Mouse (Mus musculus): ENCODE data around the gene Mutyh.
A peak's percentile ranks its signal among the peaks of the same experiment; 100 is the strongest.
"Not testable (repeated sequence)": the region's sequence is repeated elsewhere in the genome, so short reads cannot be mapped to it uniquely, and the experiment has no call there.

The Mutyh gene

GRCm38 (mm10) chr4:116827819-116828218, 20.3 kb downstream of the Mutyh start:
- Histone ChIP-seq H3K36me3 (ENCODE audit: insufficient read depth, low read length) (no peaks in the 10 kb centered on the region), H3K27me3 (ENCODE audit: insufficient read depth, low read length) (no peaks in the 10 kb centered on the region), H3K9me3 (ENCODE audit: low read length) (no peaks in the 10 kb centered on the region), H3K4me1 (replicated peaks; ENCODE audit: low read depth, low read length) (peaks cover 47% of the 10 kb centered on the region), H3K4me3 (replicated peaks; ENCODE audit: low read length) (no peak overlapping the region)
- TF ChIP-seq CTCF (conservative IDR thresholded peaks at IDR 0.05; ENCODE audit: low read length) = peak; percentile 73
- TF ChIP-seq POU5F1 (IDR thresholded peaks at IDR 0.05; ENCODE audit: borderline replicate concordance, low read length) = no peak

- Histone ChIP-seq H3K4me3 (replicated peaks; ENCODE audit: low read length) (no peak overlapping the region), H3K36me3 (ENCODE audit: insufficient read depth, low read length) (no peaks in the 10 kb centered on the region), H3K27me3 (ENCODE audit: insufficient read depth, low read length) (no peaks in the 10 kb centered on the region), H3K4me1 (replicated peaks; ENCODE audit: low read depth, low read length) (peaks cover 32% of the 10 kb centered on the region), H3K9me3 (ENCODE audit: low read length) (no peaks in the 10 kb centered on the region)
- TF ChIP-seq CTCF (conservative IDR thresholded peaks at IDR 0.05; ENCODE audit: low read length) = no peak
- TF ChIP-seq NANOG (IDR thresholded peaks at IDR 0.05; ENCODE audit: borderline replicate concordance, low read length) = no peak
- no peak for TF ChIP-seq POU5F1 (IDR thresholded peaks at IDR 0.05; ENCODE audit: borderline replicate concordance, low read length)
Measured at GRCm38 (mm10) chr4:116829364-116830069, 22.0 kb downstream of the Mutyh start.

DNA sequence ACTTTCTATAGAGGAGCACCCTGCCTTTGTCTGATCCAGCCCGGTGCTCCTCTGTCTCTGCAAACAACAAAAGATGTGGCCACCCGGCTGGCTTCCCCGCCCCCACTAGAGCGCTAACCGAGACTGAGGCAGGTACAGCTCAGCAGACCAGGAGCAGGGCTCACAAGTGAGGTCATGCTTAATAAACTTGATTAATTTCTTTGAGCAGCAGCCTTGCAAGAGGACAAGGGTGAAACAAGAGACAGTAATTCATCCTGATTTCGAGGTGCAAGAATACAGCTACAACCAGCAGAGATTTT, 22.5 kb downstream of the Mutyh start:
- H3K4me1 ChIP-seq (replicated peaks; ENCODE audit: low read depth, low read length) = peaks cover 31% of the 10 kb centered on the region
- H3K27me3 ChIP-seq (ENCODE audit: insufficient read depth, low read length) = no peaks in the 10 kb centered on the region
- no peak overlapping the region for H3K4me3 ChIP-seq (replicated peaks; ENCODE audit: low read length)
- no peaks in the 10 kb centered on the region for H3K9me3 ChIP-seq (ENCODE audit: low read length)
- no peak for TF ChIP-seq POU5F1 (IDR thresholded peaks at IDR 0.05; ENCODE audit: borderline replicate concordance, low read length)
- no peak for TF ChIP-seq CTCF (conservative IDR thresholded peaks at IDR 0.05; ENCODE audit: low read length)
- TF ChIP-seq NANOG (IDR thresholded peaks at IDR 0.05; ENCODE audit: borderline replicate concordance, low read length) = no peak
- H3K36me3 ChIP-seq (ENCODE audit: insufficient read depth, low read length) = no peaks in the 10 kb centered on the region

DNA sequence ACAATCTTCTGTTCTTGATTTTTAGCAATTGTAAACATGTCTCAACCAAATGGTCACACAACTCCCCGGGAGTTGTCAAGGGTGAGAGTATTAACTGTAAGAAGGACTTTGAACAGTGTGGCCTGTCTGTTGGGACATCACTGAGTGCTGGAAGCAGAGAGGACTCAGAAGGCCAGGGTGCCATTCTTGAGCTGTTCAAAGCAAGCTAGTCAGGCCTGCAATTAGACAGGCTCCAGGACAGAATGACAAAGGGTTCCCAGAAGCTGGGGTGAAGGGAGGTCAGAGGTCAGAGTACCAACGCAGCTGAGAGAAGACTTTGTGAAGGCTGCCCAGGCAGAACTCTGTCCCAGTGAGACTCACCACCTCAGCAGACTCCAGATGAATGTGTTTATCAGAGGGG, 31.5 kb downstream of the Mutyh start:
- Histone ChIP-seq H3K27me3 (ENCODE audit: insufficient read depth, low read length) (peaks cover 29% of the 10 kb centered on the region), H3K36me3 (ENCODE audit: insufficient read depth, low read length) (no peaks in the 10 kb centered on the region), H3K4me3 (replicated peaks; ENCODE audit: low read length) (no peak overlapping the region; the same call in 1 of the 2 replicates), H3K4me1 (replicated peaks; ENCODE audit: low read depth, low read length) (peaks cover 20% of the 10 kb centered on the region), H3K9me3 (ENCODE audit: low read length) (no peaks in the 10 kb centered on the region)
- no peak for TF ChIP-seq POU5F1 (IDR thresholded peaks at IDR 0.05; ENCODE audit: borderline replicate concordance, low read length)
- TF ChIP-seq CTCF (conservative IDR thresholded peaks at IDR 0.05; ENCODE audit: low read length) = no peak
- no peak for TF ChIP-seq NANOG (IDR thresholded peaks at IDR 0.05; ENCODE audit: borderline replicate concordance, low read length)

DNA sequence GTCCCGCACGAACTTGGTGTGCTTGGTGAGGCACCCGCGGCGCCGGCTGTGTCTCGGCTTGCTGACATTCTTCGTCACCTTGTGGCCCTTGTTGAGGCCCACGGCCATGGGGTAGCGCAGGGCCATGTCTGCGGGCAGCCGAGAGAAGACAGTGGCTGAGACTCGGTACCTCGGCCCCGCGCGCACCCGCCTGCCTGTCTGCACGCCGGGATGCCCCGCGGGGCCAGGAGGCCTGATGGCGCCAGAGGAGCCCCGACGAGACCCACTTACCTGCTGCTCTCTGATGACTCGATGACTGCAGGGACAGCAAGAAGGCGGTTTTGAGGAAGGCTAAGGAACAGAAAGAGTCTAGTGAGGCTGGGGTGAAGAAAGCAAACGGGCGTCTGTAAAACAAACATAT, 32.6 kb downstream of the Mutyh start:
- Histone ChIP-seq H3K4me3 (replicated peaks; ENCODE audit: low read length) (peak overlapping the region; percentile 63), H3K4me1 (replicated peaks; ENCODE audit: low read depth, low read length) (peaks cover 20% of the 10 kb centered on the region), H3K27me3 (ENCODE audit: insufficient read depth, low read length) (peaks cover 29% of the 10 kb centered on the region)
- H3K36me3 ChIP-seq (ENCODE audit: insufficient read depth, low read length); H3K9me3 ChIP-seq (ENCODE audit: low read length): not testable (repeated sequence)

- Histone ChIP-seq H3K4me1 (replicated peaks; ENCODE audit: low read depth, low read length) (peaks cover 20% of the 10 kb centered on the region), H3K27me3 (ENCODE audit: insufficient read depth, low read length) (peaks cover 29% of the 10 kb centered on the region), H3K9me3 (ENCODE audit: low read length) (no peaks in the 10 kb centered on the region), H3K36me3 (ENCODE audit: insufficient read depth, low read length) (no peaks in the 10 kb centered on the region), H3K4me3 (replicated peaks; ENCODE audit: low read length) (no peak overlapping the region)
- TF ChIP-seq NANOG (IDR thresholded peaks at IDR 0.05; ENCODE audit: borderline replicate concordance, low read length) = no peak
- no peak for TF ChIP-seq POU5F1 (IDR thresholded peaks at IDR 0.05; ENCODE audit: borderline replicate concordance, low read length)
- no peak for TF ChIP-seq CTCF (conservative IDR thresholded peaks at IDR 0.05; ENCODE audit: low read length)
Measured at GRCm38 (mm10) chr4:116840841-116841240, 33.3 kb downstream of the Mutyh start.

GRCm38 (mm10) chr4:116844324-116844723, 36.8 kb downstream of the Mutyh start:
- peaks cover 10% of the 10 kb centered on the region for H3K4me1 ChIP-seq (replicated peaks; ENCODE audit: low read depth, low read length)
- H3K27me3 ChIP-seq (ENCODE audit: insufficient read depth, low read length) = peaks cover 26% of the 10 kb centered on the region
- H3K4me3 ChIP-seq (replicated peaks; ENCODE audit: low read length) = no peak overlapping the region
- no peak for TF ChIP-seq NANOG (IDR thresholded peaks at IDR 0.05; ENCODE audit: borderline replicate concordance, low read length)
- peak; percentile 79 for TF ChIP-seq CTCF (conservative IDR thresholded peaks at IDR 0.05; ENCODE audit: low read length)
- TF ChIP-seq POU5F1 (IDR thresholded peaks at IDR 0.05; ENCODE audit: borderline replicate concordance, low read length) = no peak
- no peaks in the 10 kb centered on the region for H3K9me3 ChIP-seq (ENCODE audit: low read length)
- H3K36me3 ChIP-seq (ENCODE audit: insufficient read depth, low read length) = no peaks in the 10 kb centered on the region

DNA sequence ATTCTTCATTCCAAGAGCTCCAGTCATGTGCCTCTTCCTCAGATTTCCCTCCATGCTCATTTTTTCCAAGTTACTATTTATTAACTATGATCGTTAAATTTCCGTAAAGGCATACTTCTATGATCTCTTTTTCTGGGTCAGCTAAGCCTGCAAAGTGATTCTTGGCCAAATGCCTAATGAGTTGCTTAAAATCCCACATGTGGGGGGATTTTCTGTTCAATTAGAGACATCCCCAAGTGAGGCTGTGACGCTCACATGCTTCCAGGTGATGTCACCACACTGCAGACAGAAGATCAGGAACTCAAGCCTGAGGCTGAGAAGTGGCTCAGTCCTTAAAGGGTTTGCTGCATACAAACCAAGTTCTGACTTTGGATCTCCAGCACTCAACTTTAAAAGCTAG, 42.4 kb downstream of the Mutyh start:
- TF ChIP-seq CTCF (conservative IDR thresholded peaks at IDR 0.05; ENCODE audit: low read length) (no peak), NANOG (IDR thresholded peaks at IDR 0.05; ENCODE audit: borderline replicate concordance, low read length) (no peak)
- Histone ChIP-seq H3K4me3 (replicated peaks; ENCODE audit: low read length) (no peak overlapping the region), H3K27me3 (ENCODE audit: insufficient read depth, low read length) (peaks cover 8% of the 10 kb centered on the region; the same call in 1 of the 2 replicates), H3K9me3 (ENCODE audit: low read length) (no peaks in the 10 kb centered on the region), H3K4me1 (replicated peaks; ENCODE audit: low read depth, low read length) (no peaks in the 10 kb centered on the region), H3K36me3 (ENCODE audit: insufficient read depth, low read length) (no peaks in the 10 kb centered on the region)

- H3K27me3 ChIP-seq (ENCODE audit: insufficient read depth, low read length) = peaks cover 4% of the 10 kb centered on the region; the same call in 1 of the 2 replicates
- TF ChIP-seq CTCF (conservative IDR thresholded peaks at IDR 0.05; ENCODE audit: low read length) = no peak
- no peak for TF ChIP-seq NANOG (IDR thresholded peaks at IDR 0.05; ENCODE audit: borderline replicate concordance, low read length)
- no peak for TF ChIP-seq POU5F1 (IDR thresholded peaks at IDR 0.05; ENCODE audit: borderline replicate concordance, low read length)
- H3K4me1 ChIP-seq (replicated peaks; ENCODE audit: low read depth, low read length) = no peaks in the 10 kb centered on the region
- no peaks in the 10 kb centered on the region for H3K9me3 ChIP-seq (ENCODE audit: low read length)
- no peak overlapping the region for H3K4me3 ChIP-seq (replicated peaks; ENCODE audit: low read length)
- H3K36me3 ChIP-seq (ENCODE audit: insufficient read depth, low read length) = no peaks in the 10 kb centered on the region
Measured at GRCm38 (mm10) chr4:116854286-116854685, 46.8 kb downstream of the Mutyh start.
